Mouse (Mus musculus) hindbrain, embryonic 12.5 days (tissue): ENCODE data around the gene Smyd3. TPM values are rescaled to one million over a fixed set of nuclear protein-coding genes. Genes with fewer than 3 reads are reported as not detected.
"Not testable (repeated sequence)": the region's sequence is repeated elsewhere in the genome, so short reads cannot be mapped to it uniquely, and the experiment has no call there.

Source experiments
- ATAC-seq: fragments of 200-750 bp; cut with Nextera tagmentation; 2 replicates; pipeline ENCODE4 v1.8.0; 2017; ENCODE audit warnings: moderate TSS enrichment; ENCODE audit not compliant: low FRiP score
- H3K27ac ChIP-seq: fragments of 300-500 bp; sonication (generic); 2 replicates; pipeline ENCODE4 v1.5.1; 2016; ENCODE audit warnings: mild to moderate bottlenecking
- H3K27me3 ChIP-seq: fragments of 300-500 bp; sonication (generic); 2 replicates; pipeline ENCODE4 v1.6.1; 2016; ENCODE audit warnings: mild to moderate bottlenecking
- H3K36me3 ChIP-seq: fragments of 300-500 bp; sonication (generic); 2 replicates; pipeline ENCODE4 v1.6.1; 2016; ENCODE audit warnings: mild to moderate bottlenecking
- H3K4me1 ChIP-seq: fragments of 300-500 bp; sonication (generic); 2 replicates; pipeline ENCODE4 v1.6.1; 2016
- H3K4me2 ChIP-seq: fragments of 300-500 bp; sonication (generic); replicated peaks from 2 replicates; pipeline ENCODE4 v1.6.1; 2016; ENCODE audit warnings: mild to moderate bottlenecking
- H3K4me3 ChIP-seq: fragments of 300-500 bp; sonication (generic); 2 replicates; pipeline ENCODE4 v1.5.1; 2016; ENCODE audit warnings: mild to moderate bottlenecking
- H3K9ac ChIP-seq: fragments of 300-500 bp; sonication (generic); 2 replicates; pipeline ENCODE4 v1.6.1; 2016; ENCODE audit warnings: mild to moderate bottlenecking, moderate library complexity
- H3K9me3 ChIP-seq: fragments of 300-500 bp; sonication (generic); replicated peaks from 2 replicates; pipeline ENCODE4 v1.6.1; 2016; ENCODE audit warnings: mild to moderate bottlenecking
- WGBS: fragments of 180-500 bp; shearing (Covaris S2); methylation state at CpG from one replicate; pipeline ENCODE4 v1.1.7; 2016; 5-methylcytosine and 5-hydroxymethylcytosine counted together
- polyA plus RNA-seq: library from polyadenylated mRNA; unstranded; fragments of >200 nt; fragmentation: Nextera tagmentation; extraction: Ambion mirVana; gene quantifications from 2 replicates; pipeline ENCODE4 v1.2.1, GENCODE M21; 2016

Gene Smyd3
- polyA plus RNA-seq, 1 experiment from 2014 or later = 19.4 TPM

GRCm38 (mm10) chr1:179548996-179549752 is 31.3 kb upstream of the Smyd3 start:
- Histone ChIP-seq H3K27ac (no peak overlapping the region), H3K36me3 (no peaks in the 10 kb centered on the region), H3K9me3 (no peaks in the 10 kb centered on the region), H3K9ac (no peak overlapping the region), H3K4me3 (no peak overlapping the region), H3K4me1 (peaks cover 24% of the 10 kb centered on the region), H3K27me3 (no peaks in the 10 kb centered on the region), H3K4me2 (no peak overlapping the region)
- 93% methylated on average over 5 of the region's 5 CpGs for WGBS
- no peak for ATAC-seq

- no peak overlapping the region for H3K27ac ChIP-seq
- no peaks in the 10 kb centered on the region for H3K27me3 ChIP-seq
- WGBS = 51% methylated on average over 11 of the region's 11 CpGs
- no peaks in the 10 kb centered on the region for H3K36me3 ChIP-seq
- H3K9ac ChIP-seq = no peak overlapping the region
- no peak for ATAC-seq
- H3K9me3 ChIP-seq = no peaks in the 10 kb centered on the region
- H3K4me1 ChIP-seq = peaks cover 22% of the 10 kb centered on the region
- peak overlapping the region; percentile 90; the same call in 1 of the 2 replicates for H3K4me2 ChIP-seq
- H3K4me3 ChIP-seq = no peak overlapping the region
These were observed 30.4 kb upstream of the Smyd3 start for GRCm38 (mm10) chr1:179548220-179548619.

GRCm38 (mm10) chr1:179547176-179547575 is 29.3 kb upstream of the Smyd3 start:
- WGBS = 20% methylated on average over 5 of the region's 5 CpGs

GRCm38 (mm10) chr1:179546551-179546917 is 28.7 kb upstream of the Smyd3 start:
- Histone ChIP-seq H3K27me3 (no peaks in the 10 kb centered on the region), H3K27ac (peak overlapping the region; percentile 98), H3K9ac (peak overlapping the region; percentile 73), H3K9me3 (no peaks in the 10 kb centered on the region), H3K4me2 (peak overlapping the region; percentile 90), H3K4me3 (peak overlapping the region; percentile 78), H3K36me3 (no peaks in the 10 kb centered on the region), H3K4me1 (peaks cover 22% of the 10 kb centered on the region)
- WGBS = under 1% methylated on average over 44 of the region's 44 CpGs
- peak; percentile 85 for ATAC-seq

More at GRCm38 (mm10) chr1:179547176-179547575, 29.3 kb upstream of the Smyd3 start:
- peak overlapping the region; percentile 73 for H3K9ac ChIP-seq
- ATAC-seq = no peak
- no peaks in the 10 kb centered on the region for H3K36me3 ChIP-seq
- peak overlapping the region; percentile 90 for H3K4me2 ChIP-seq
- H3K27ac ChIP-seq = no peak overlapping the region
- H3K9me3 ChIP-seq = no peaks in the 10 kb centered on the region
- peak overlapping the region; percentile 78 for H3K4me3 ChIP-seq
- no peaks in the 10 kb centered on the region for H3K27me3 ChIP-seq
- peaks cover 22% of the 10 kb centered on the region for H3K4me1 ChIP-seq

GRCm38 (mm10) chr1:179545768-179546550 is 28.1 kb upstream of the Smyd3 start, which contains the start of the genes Tfb2m and Cnst:
Gene Tfb2m, minus strand, starts transcription at chr1:179546267.
Gene Cnst, plus strand, starts transcription at chr1:179546370.
- WGBS = under 1% methylated on average over 69 of the region's 69 CpGs
- H3K4me1 ChIP-seq = peaks cover 22% of the 10 kb centered on the region
- H3K9me3 ChIP-seq, H3K27me3 ChIP-seq, H3K36me3 ChIP-seq: not testable (repeated sequence)
- H3K27ac ChIP-seq = peak within 1 kb of the TSS; percentile 98
- peak within 1 kb of the TSS; percentile 73 for H3K9ac ChIP-seq
- peak; percentile 99 for ATAC-seq
- H3K4me3 ChIP-seq = peak within 1 kb of the TSS; percentile 78
- peak within 1 kb of the TSS; percentile 90 for H3K4me2 ChIP-seq

GRCm38 (mm10) chr1:179541502-179541901 is 23.7 kb upstream of the Smyd3 start:
- no peak for ATAC-seq
- peaks cover 18% of the 10 kb centered on the region for H3K36me3 ChIP-seq
- no peak overlapping the region for H3K27ac ChIP-seq
- no peaks in the 10 kb centered on the region for H3K9me3 ChIP-seq
- no peak overlapping the region for H3K9ac ChIP-seq
- H3K4me3 ChIP-seq = no peak overlapping the region
- H3K4me1 ChIP-seq = peaks cover 8% of the 10 kb centered on the region
- no peak overlapping the region for H3K4me2 ChIP-seq
- WGBS = 64% methylated on average over 3 of the region's 3 CpGs
- no peaks in the 10 kb centered on the region for H3K27me3 ChIP-seq

- Histone ChIP-seq H3K27me3 (no peaks in the 10 kb centered on the region), H3K4me3 (no peak overlapping the region), H3K27ac (no peak overlapping the region), H3K9ac (no peak overlapping the region), H3K9me3 (no peaks in the 10 kb centered on the region), H3K4me2 (no peak overlapping the region), H3K36me3 (peaks cover 18% of the 10 kb centered on the region), H3K4me1 (peaks cover 1% of the 10 kb centered on the region)
- 92% methylated on average over 3 of the region's 3 CpGs for WGBS
- no peak for ATAC-seq
These were observed 22.0 kb upstream of the Smyd3 start for GRCm38 (mm10) chr1:179539887-179540286.

- no peak overlapping the region for H3K4me2 ChIP-seq
- H3K4me1 ChIP-seq = no peaks in the 10 kb centered on the region
- no peaks in the 10 kb centered on the region for H3K9me3 ChIP-seq
- H3K27me3 ChIP-seq = no peaks in the 10 kb centered on the region
- no peak overlapping the region for H3K4me3 ChIP-seq
- H3K27ac ChIP-seq = no peak overlapping the region
- peaks cover 20% of the 10 kb centered on the region for H3K36me3 ChIP-seq
- 96% methylated on average over 3 of the region's 3 CpGs for WGBS
- no peak for ATAC-seq
- no peak overlapping the region for H3K9ac ChIP-seq
These were observed 21.2 kb upstream of the Smyd3 start for GRCm38 (mm10) chr1:179539054-179539453.

GRCm38 (mm10) chr1:179519901-179520300 is 2.1 kb upstream of the Smyd3 start:
- no peaks in the 10 kb centered on the region for H3K9me3 ChIP-seq
- no peaks in the 10 kb centered on the region for H3K27me3 ChIP-seq
- H3K9ac ChIP-seq = no peak overlapping the region
- no peak for ATAC-seq
- H3K36me3 ChIP-seq = no peaks in the 10 kb centered on the region
- 86% methylated on average over 3 of the region's 3 CpGs for WGBS
- H3K4me1 ChIP-seq = peaks cover 6% of the 10 kb centered on the region
- H3K4me3 ChIP-seq = no peak overlapping the region
- no peak overlapping the region for H3K27ac ChIP-seq
- H3K4me2 ChIP-seq = no peak overlapping the region

- WGBS = under 1% methylated on average over 21 of the region's 21 CpGs
- H3K4me1 ChIP-seq = peaks cover 6% of the 10 kb centered on the region
- no peak overlapping the region for H3K27ac ChIP-seq
- H3K4me2 ChIP-seq = peak overlapping the region; percentile 96
- no peaks in the 10 kb centered on the region for H3K9me3 ChIP-seq
- H3K9ac ChIP-seq = peak overlapping the region; percentile 72
- H3K4me3 ChIP-seq = peak overlapping the region; percentile 70
- peak; percentile 74 for ATAC-seq
- no peaks in the 10 kb centered on the region for H3K27me3 ChIP-seq
- no peaks in the 10 kb centered on the region for H3K36me3 ChIP-seq
These were observed 714 bp downstream of the Smyd3 start for GRCm38 (mm10) chr1:179516941-179517712.

- no peak overlapping the region for H3K27ac ChIP-seq
- no peaks in the 10 kb centered on the region for H3K27me3 ChIP-seq
- no peak overlapping the region for H3K4me2 ChIP-seq
- no peak overlapping the region for H3K4me3 ChIP-seq
- WGBS = 85% methylated on average over 7 of the region's 7 CpGs
- no peaks in the 10 kb centered on the region for H3K36me3 ChIP-seq
- ATAC-seq = no peak
- no peaks in the 10 kb centered on the region for H3K9me3 ChIP-seq
- no peak overlapping the region for H3K9ac ChIP-seq
- H3K4me1 ChIP-seq = peaks cover 5% of the 10 kb centered on the region
These were observed 5.9 kb downstream of the Smyd3 start for GRCm38 (mm10) chr1:179511895-179512294.
